Mouse (Mus musculus): ENCODE measurements around the gene Galp. TPM values are rescaled to one million over a fixed set of nuclear protein-coding genes. Genes with fewer than 3 reads are reported as not detected.
"Not testable (repeated sequence)": the region's sequence is repeated elsewhere in the genome, so short reads cannot be mapped to it uniquely, and the experiment has no call there.

Galp gene
- total RNA-seq, 2 experiments from 2014 or later: not detected

- peak; percentile 35 to 61 for DNase-seq
- intact Hi-C loops (cut with DNase I): loop anchor here (1.0 kb wide), 1 partner anchor 41 kb away; no protein-coding TSS in a partner anchor
Observed at GRCm38 (mm10) chr7:6240841-6241425, 44.0 kb downstream of the Galp start.

- intact Hi-C loops (cut with DNase I): no loop called here
- DNase-seq: no peak
Observed at GRCm38 (mm10) chr7:6244361-6245292, 47.7 kb downstream of the Galp start.

DNA sequence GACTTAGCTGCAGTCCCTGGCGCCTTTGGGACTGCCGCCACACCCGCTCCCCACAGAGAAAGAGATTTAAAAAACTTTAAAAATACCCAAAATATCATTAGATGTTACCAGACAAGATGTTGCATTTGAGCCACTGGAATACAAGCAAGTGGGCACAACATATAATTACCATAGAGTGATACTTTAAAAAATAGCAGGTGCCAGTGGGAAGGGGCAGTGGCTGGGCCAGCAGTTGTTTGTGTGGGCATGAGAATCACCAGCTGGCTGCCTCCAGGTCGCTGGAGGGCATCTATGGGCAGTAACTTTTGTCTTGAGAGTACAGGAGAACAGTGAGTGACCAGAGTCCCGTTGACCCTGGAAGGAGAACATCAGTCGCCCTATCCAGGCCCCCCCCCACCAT is 55.5 kb downstream of the Galp start, which contains the start of gene Epp13:
Gene Epp13, plus strand, starts transcription at position 301 of the 400 bp plus-strand sequence.
- intact Hi-C loops (cut with DNase I): no loop called here
- no peak for DNase-seq

DNA sequence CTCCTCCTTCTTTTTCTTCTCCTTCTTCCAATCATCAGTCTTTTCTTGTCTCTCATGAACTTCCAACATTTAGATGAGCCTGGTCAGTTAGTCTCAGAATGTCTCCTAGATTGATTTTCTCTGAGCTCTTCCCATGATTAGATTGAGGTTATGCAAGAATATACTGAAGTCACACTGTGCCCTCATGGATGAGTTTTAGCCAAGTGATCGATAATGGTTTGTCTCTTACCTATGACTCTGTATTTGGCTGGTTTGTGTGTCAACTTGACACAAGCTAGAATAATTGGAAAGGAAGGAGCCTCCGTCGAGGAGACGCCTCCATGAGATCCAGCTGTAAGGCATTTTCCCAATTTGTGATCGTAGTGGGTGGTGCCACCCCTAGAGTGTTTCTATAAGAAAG is 57.6 kb downstream of the Galp start:
- no peak for DNase-seq
- intact Hi-C loops (cut with DNase I): no loop called here

- intact Hi-C loops (cut with DNase I): no loop called here
- DNase-seq: no peak
Observed at GRCm38 (mm10) chr7:6257386-6257785, 60.5 kb downstream of the Galp start.

GRCm38 (mm10) chr7:6258232-6259220 is 61.6 kb downstream of the Galp start:
- intact Hi-C loops (cut with DNase I): no loop called here
- no peak for DNase-seq

- DNase-seq; intact Hi-C loops (cut with DNase I): not testable (repeated sequence)
Observed at GRCm38 (mm10) chr7:6260004-6260403, 63.1 kb downstream of the Galp start.

- no peak for DNase-seq
- intact Hi-C loops (cut with DNase I): no loop called here
Observed at GRCm38 (mm10) chr7:6262120-6262519, 65.2 kb downstream of the Galp start.

DNA sequence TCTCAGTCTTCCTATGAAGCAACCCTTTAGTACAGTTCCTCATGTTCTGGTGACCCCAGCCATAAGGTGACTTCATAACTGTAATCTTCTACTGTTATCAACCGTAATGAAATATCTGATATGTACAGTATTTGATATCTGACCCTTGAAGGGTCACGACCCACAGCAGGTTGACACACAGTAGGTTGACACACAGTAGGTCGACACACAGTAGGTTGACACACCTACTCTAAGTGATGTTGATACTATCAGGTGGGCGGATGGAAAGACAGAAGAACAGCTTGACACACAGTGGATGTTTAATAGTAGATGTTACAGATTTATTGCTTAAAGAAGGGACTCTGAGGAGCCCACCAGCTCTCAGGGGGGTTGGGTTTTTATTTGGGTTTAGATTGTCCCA is 66.1 kb downstream of the Galp start:
- intact Hi-C loops (cut with DNase I): no loop called here
- DNase-seq: no peak

GRCm38 (mm10) chr7:6265695-6266094 is 68.8 kb downstream of the Galp start:
- intact Hi-C loops (cut with DNase I): no loop called here
- peak in 1 of 2 experiments; percentile 23 for DNase-seq

Other genes starting within 250 kb of the Galp start
- gene Vmn1r65, start 186.1 kb upstream of the Galp start, total RNA-seq (2021): not detected
- gene Nlrp4c, start 151.9 kb upstream of the Galp start, total RNA-seq (2021): not detected
- 10 to 100 TPM; 37.8 to 38.9 TPM for gene Zfp787, start 41.1 kb upstream of the Galp start, total RNA-seq (2021)
- 10 to 100 TPM; 10.3 to 11.5 TPM for gene Zfp444, start 24.9 kb upstream of the Galp start, total RNA-seq (2021)
- gene Zscan5b, start 25.2 kb downstream of the Galp start, total RNA-seq (2021): not detected
- not detected for gene Epp13, start 55.6 kb downstream of the Galp start, total RNA-seq (2021)
- gene Zfp667, start 89.5 kb downstream of the Galp start, total RNA-seq (2021): 1 to 10 TPM; 3.2 to 3.5 TPM
- gene Zfp583, start 134.2 kb downstream of the Galp start, total RNA-seq (2021): 1 to 10 TPM; 1.0 to 1.5 TPM
- under 1 TPM; 0.22 to 0.32 TPM for gene Gm3854, start 146.7 kb downstream of the Galp start, total RNA-seq (2021)
- 1 to 10 TPM; 2.2 to 2.4 TPM for gene Zfp78, start 166.2 kb downstream of the Galp start, total RNA-seq (2021)
- gene Zfp28, start 186.2 kb downstream of the Galp start, total RNA-seq (2021): 1 to 10 TPM; 2.6 to 3.2 TPM
- gene Smim17, start 201.6 kb downstream of the Galp start, total RNA-seq (2021): not detected
- gene Gm20715, start 213.2 kb downstream of the Galp start, total RNA-seq (2021): not detected
- gene Olfr1344, start 241.6 kb downstream of the Galp start, total RNA-seq (2021): not detected